Mouse (Mus musculus) stomach, embryonic 16.5 days (tissue): ENCODE results near the gene Banp. TPM values are rescaled to one million over a fixed set of nuclear protein-coding genes. Genes with fewer than 3 reads are reported as not detected.

ENCODE experiments used
- ATAC-seq: fragments of 200-750 bp; cut with Nextera tagmentation; 2 replicates; pipeline ENCODE4 v1.8.0; 2017; ENCODE audit warnings: moderate number of reproducible peaks, moderate TSS enrichment; ENCODE audit not compliant: insufficient read depth, low FRiP score
- H3K27ac ChIP-seq: fragments of 300-500 bp; sonication (generic); 2 replicates; pipeline ENCODE4 v1.5.1; 2014; ENCODE audit warnings: low read length
- H3K27me3 ChIP-seq: fragments of 300-500 bp; sonication (generic); 2 replicates; pipeline ENCODE4 v1.6.1; 2014; ENCODE audit warnings: low read length, control low read depth, mixed read lengths; ENCODE audit not compliant: control insufficient read depth, insufficient read depth
- H3K36me3 ChIP-seq: fragments of 300-500 bp; sonication (generic); 2 replicates; pipeline ENCODE4 v1.6.1; 2014; ENCODE audit warnings: low read length; ENCODE audit not compliant: control insufficient read depth, insufficient read depth
- H3K4me1 ChIP-seq: fragments of 300-500 bp; sonication (generic); 2 replicates; pipeline ENCODE4 v1.6.1; 2014; ENCODE audit warnings: low read length, control low read depth, mixed read lengths; ENCODE audit not compliant: control insufficient read depth, insufficient read depth
- H3K4me2 ChIP-seq: fragments of 300-500 bp; sonication (generic); 2 replicates; pipeline ENCODE4 v1.6.1; 2014; ENCODE audit warnings: low read depth, low read length, mixed read lengths
- H3K4me3 ChIP-seq: fragments of 300-500 bp; sonication (generic); replicated peaks from 2 replicates; pipeline ENCODE4 v1.5.1; 2014; ENCODE audit warnings: mild to moderate bottlenecking, low read length
- H3K9ac ChIP-seq: fragments of 300-500 bp; sonication (generic); 2 replicates; pipeline ENCODE4 v1.6.1; 2014; ENCODE audit warnings: low read length
- H3K9me3 ChIP-seq: fragments of 300-500 bp; sonication (generic); replicated peaks from 2 replicates; pipeline ENCODE4 v1.6.1; 2016; ENCODE audit warnings: low read length, control low read depth; ENCODE audit not compliant: control insufficient read depth
- whole genome bisulfite sequencing: fragments of 180-500 bp; shearing (Covaris S2); extraction: QIAGEN DNeasy Blood & Tissue Kit; methylation state at CpG from one replicate; pipeline ENCODE4 v1.1.7; 2014; 5-methylcytosine and 5-hydroxymethylcytosine counted together
- polyA plus RNA-seq: library from polyadenylated mRNA; unstranded; fragments of >200 nt; fragmentation: Nextera tagmentation; extraction: Ambion mirVana; gene quantifications from 2 replicates; pipeline ENCODE4 v1.2.1, GENCODE M21; 2015

Gene Banp
- polyA plus RNA-seq, 1 experiment from 2014 or later = 35.9 TPM

GRCm38 (mm10) chr8:121944831-121945230 is 4.7 kb upstream of the Banp start, which contains the start of gene Car5a:
TSS of gene Car5a (minus strand) at chr8:121944904.
- Histone ChIP-seq H3K4me3 (no peak within 1 kb of the TSS), H3K36me3 (no peaks in the 10 kb centered on the region), H3K27me3 (no peaks in the 10 kb centered on the region), H3K4me2 (no peak within 1 kb of the TSS), H3K4me1 (peaks cover 23% of the 10 kb centered on the region), H3K9me3 (no peaks in the 10 kb centered on the region), H3K27ac (no peak within 1 kb of the TSS), H3K9ac (no peak within 1 kb of the TSS)
- no peak for ATAC-seq

- 82% methylated on average over 7 of the region's 7 CpGs for WGBS
- no peak for ATAC-seq
- H3K9ac ChIP-seq = no peak overlapping the region
- H3K27ac ChIP-seq = no peak overlapping the region
- H3K4me1 ChIP-seq = peaks cover 26% of the 10 kb centered on the region
- no peak overlapping the region for H3K4me2 ChIP-seq
- no peaks in the 10 kb centered on the region for H3K36me3 ChIP-seq
- no peaks in the 10 kb centered on the region for H3K27me3 ChIP-seq
- no peak overlapping the region for H3K4me3 ChIP-seq
- H3K9me3 ChIP-seq = no peaks in the 10 kb centered on the region
These were observed 3.2 kb upstream of the Banp start for GRCm38 (mm10) chr8:121946351-121946750.

GRCm38 (mm10) chr8:121947047-121947752 is 2.4 kb upstream of the Banp start:
- H3K4me2 ChIP-seq = peak overlapping the region; percentile 60
- H3K9me3 ChIP-seq = no peaks in the 10 kb centered on the region
- H3K9ac ChIP-seq = peak overlapping the region; percentile 67
- peaks cover 34% of the 10 kb centered on the region for H3K4me1 ChIP-seq
- WGBS = 27% methylated on average over 19 of the region's 19 CpGs
- H3K36me3 ChIP-seq = no peaks in the 10 kb centered on the region
- peak overlapping the region; percentile 41 for H3K4me3 ChIP-seq
- H3K27me3 ChIP-seq = no peaks in the 10 kb centered on the region
- ATAC-seq = no peak
- peak overlapping the region; percentile 92 for H3K27ac ChIP-seq

DNA sequence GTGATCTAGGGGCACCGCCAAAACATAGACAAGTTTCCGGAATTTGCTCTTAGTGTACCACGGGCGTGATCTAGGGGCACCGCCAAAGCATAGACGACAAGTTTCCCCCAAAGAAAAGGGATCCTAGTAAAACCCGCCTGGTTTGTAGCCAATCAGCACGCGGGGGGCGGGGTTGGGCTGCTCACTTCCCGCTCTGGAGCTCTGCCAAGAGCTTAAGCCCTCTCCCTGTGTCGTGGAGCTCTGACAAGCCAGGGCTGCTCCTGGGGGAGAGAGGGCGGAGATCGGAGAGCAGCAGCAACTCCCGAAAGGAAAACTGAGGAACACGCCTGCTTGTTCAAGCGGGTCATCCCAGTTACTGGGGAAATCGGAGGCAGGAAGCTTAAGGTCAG is 1.8 kb upstream of the Banp start:
- H3K4me1 ChIP-seq = peaks cover 40% of the 10 kb centered on the region
- under 1% methylated on average over 18 of the region's 18 CpGs for WGBS
- H3K9me3 ChIP-seq = no peaks in the 10 kb centered on the region
- H3K27me3 ChIP-seq = no peaks in the 10 kb centered on the region
- H3K9ac ChIP-seq = peak overlapping the region; percentile 67
- H3K4me2 ChIP-seq = peak overlapping the region; percentile 60
- H3K27ac ChIP-seq = peak overlapping the region; percentile 92
- peak; percentile 65 for ATAC-seq
- H3K36me3 ChIP-seq = no peaks in the 10 kb centered on the region
- peak overlapping the region; percentile 41 for H3K4me3 ChIP-seq

- Histone ChIP-seq H3K27ac (peak overlapping the region; percentile 92), H3K36me3 (no peaks in the 10 kb centered on the region), H3K4me3 (peak overlapping the region; percentile 41), H3K4me2 (peak overlapping the region; percentile 60), H3K27me3 (no peaks in the 10 kb centered on the region), H3K9ac (peak overlapping the region; percentile 63), H3K9me3 (no peaks in the 10 kb centered on the region), H3K4me1 (peaks cover 47% of the 10 kb centered on the region)
- ATAC-seq = no peak
- 49% methylated on average over 19 of the region's 19 CpGs for WGBS
These were observed 1.0 kb upstream of the Banp start for GRCm38 (mm10) chr8:121948321-121949145.

- peak overlapping the region; percentile 92 for H3K4me2 ChIP-seq
- peak overlapping the region; percentile 96 for H3K27ac ChIP-seq
- WGBS = under 1% methylated on average over 64 of the region's 66 CpGs
- ATAC-seq = peak; percentile 94
- H3K4me3 ChIP-seq = peak overlapping the region; percentile 89
- no peaks in the 10 kb centered on the region for H3K9me3 ChIP-seq
- peak overlapping the region; percentile 99 for H3K9ac ChIP-seq
- H3K36me3 ChIP-seq = no peaks in the 10 kb centered on the region
- H3K4me1 ChIP-seq = peaks cover 50% of the 10 kb centered on the region
- no peaks in the 10 kb centered on the region for H3K27me3 ChIP-seq
These were observed 595 bp downstream of the Banp start for GRCm38 (mm10) chr8:121949941-121950748.

GRCm38 (mm10) chr8:121950749-121951655 is 1.5 kb downstream of the Banp start:
- peak overlapping the region; percentile 92 for H3K4me2 ChIP-seq
- ATAC-seq = no peak
- no peaks in the 10 kb centered on the region for H3K9me3 ChIP-seq
- no peaks in the 10 kb centered on the region for H3K36me3 ChIP-seq
- under 1% methylated on average over 90 of the region's 97 CpGs for WGBS
- H3K27ac ChIP-seq = peak overlapping the region; percentile 96
- no peaks in the 10 kb centered on the region for H3K27me3 ChIP-seq
- peak overlapping the region; percentile 89 for H3K4me3 ChIP-seq
- peaks cover 50% of the 10 kb centered on the region for H3K4me1 ChIP-seq
- peak overlapping the region; percentile 99 for H3K9ac ChIP-seq

DNA sequence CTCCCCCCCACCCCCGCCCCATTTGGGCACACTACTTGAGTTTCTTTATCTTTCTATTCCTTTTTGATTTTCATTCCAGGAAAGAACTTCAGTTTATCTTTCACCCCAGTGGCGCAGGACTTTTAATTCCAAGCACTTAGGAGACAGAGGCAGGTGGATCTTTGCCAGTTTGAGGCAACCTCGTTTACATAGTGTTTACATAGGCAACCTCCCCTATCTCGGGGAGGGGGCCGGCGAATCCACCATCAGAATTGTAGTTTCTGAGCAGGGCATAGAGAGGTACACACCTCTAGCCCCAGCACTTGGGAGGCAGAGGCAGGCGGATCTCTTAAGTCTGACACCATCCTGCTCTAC is 2.1 kb downstream of the Banp start:
- Histone ChIP-seq H3K4me3 (peak overlapping the region; percentile 89), H3K9me3 (no peaks in the 10 kb centered on the region), H3K4me2 (peak overlapping the region; percentile 92), H3K9ac (peak overlapping the region; percentile 99), H3K4me1 (peaks cover 50% of the 10 kb centered on the region), H3K27ac (peak overlapping the region; percentile 96), H3K36me3 (no peaks in the 10 kb centered on the region), H3K27me3 (no peaks in the 10 kb centered on the region)
- no peak for ATAC-seq
- WGBS = 16% methylated on average over 7 of the region's 7 CpGs
